Mouse (Mus musculus) layer of hippocampus, adult 18-20 months (tissue): ENCODE data around the gene Rasd1. TPM values are rescaled to one million over a fixed set of nuclear protein-coding genes. Genes with fewer than 3 reads are reported as not detected.

ENCODE experiments used
- DNase-seq, 2 experiments: peaks; one replicate each; pipeline ENCODE4 v3.0.0; 2022; ENCODE audit warnings: low spot score in 2 of 2
- long read RNA-seq: library from polyadenylated mRNA; stranded (forward); transcript quantifications from one replicate; pipeline ENCODE4 v2.0.0, GENCODE M21; 2021
- total RNA-seq, 2 experiments: library from RNA; stranded (reverse); gene quantifications; 2 replicates each; pipeline ENCODE4 v1.2.3; 2021

The Rasd1 gene
- total RNA-seq: 10 to 100 TPM; 58.8 to 74.2 TPM
- long read RNA-seq, transcript Rasd1-201 (2 exons, 1,611 nt): major isoform, 85 of 88 reads
- long read RNA-seq, partial matches to known transcripts: 0 of 88 reads
- long read RNA-seq, other reads (novel, unspliced or antisense): 3 of 88 reads

DNA sequence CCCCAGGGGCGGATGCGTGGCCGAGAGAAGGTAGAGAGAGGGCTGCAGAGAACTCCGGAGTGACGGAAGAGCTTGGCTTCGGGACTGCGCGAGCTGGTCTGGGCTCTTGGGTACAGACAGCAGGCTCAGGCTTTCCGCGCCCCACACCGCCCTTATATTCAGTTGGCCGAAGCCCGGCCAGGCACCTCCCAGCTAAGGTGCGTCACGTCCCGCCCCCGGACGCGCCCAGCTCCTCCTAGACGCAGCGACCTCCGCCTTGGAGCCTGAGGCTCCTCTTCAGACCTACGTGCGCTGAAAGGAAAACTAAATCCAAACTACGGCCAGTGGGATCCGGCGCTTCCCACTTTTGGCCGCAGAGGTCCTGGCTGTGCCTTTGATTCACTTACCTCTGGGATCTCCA, at the start of gene Rasd1:
TSS of gene Rasd1 (minus strand) at position 127 of the 400 bp plus-strand sequence.
- peak; percentile 40 to 70 for DNase-seq

DNA sequence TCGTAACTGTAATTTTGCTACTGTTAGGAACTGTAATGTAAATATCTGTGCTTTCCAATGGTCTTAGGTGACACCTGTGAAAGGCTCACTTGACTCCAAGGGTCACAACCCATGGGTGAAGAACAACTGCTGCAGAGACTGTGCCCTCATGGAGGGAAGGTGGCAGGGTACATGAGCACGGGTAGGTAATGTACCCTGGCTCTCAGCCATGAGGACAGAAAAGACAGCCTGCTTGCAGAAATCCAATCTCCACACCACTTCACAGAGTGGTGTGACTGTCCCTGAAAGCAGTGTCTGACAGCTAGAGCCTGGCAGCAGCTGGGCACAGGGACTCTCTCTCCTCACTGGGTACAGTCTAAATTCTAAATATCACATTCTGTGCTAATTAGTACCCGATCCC, 46.8 kb upstream of the Rasd1 start:
- no peak for DNase-seq

DNA sequence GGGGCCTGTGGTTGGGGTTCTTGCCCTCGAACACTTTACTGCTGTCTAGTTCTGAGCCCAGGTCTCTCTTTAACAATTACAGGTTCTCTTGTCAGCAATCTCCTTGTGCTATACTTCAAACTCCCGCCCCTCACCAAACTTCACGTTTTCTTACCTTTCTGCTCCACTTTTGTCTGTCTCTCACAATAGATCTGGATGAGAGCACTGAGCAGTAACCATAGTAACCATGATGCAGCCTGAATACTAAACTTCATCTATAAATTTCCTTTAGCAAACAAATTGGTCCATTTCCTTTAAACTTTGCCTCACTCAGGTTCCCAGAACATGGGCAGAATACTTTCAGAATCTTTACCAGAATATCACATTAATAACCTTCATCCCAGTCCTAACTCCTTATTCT, 44.7 kb upstream of the Rasd1 start:
- DNase-seq: no peak

DNA sequence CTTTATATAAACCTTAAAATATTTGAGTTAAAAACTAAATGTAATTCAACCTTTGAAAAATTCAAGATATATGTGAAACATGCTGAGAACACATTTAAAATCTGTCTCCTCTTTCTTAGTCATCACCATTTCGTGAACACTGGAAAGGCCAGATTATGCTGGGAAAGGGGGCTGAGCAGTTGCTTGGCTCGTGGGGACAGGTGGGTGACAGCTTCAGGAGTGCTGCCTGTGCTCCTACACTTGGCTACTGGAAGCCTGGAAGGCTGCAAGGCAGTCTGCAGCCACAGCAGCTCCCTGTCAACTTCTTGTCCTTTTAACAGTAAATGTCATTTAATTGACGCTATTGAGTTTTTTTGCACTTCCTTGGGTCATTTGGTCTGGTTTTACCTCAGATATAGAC, 41.1 kb upstream of the Rasd1 start:
- no peak for DNase-seq

DNA sequence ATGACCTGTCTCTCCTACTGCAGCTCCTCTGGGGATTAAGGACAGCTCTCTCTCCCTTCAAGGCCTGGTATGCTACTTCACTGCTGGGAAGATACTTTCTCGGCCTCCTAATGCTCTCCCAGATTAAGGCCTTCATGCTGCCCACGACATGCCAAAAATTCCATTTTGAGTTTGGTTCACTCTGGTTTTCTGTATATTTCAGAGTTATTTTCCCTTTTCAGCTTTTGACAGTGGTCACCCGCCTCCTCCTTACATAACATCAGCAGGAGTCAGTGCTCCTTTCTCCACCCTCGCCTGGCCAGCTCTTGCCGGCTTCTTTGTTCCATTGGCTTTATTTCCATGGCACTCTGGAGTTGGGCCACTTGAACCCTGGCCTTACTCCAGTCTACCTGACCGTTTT, 40.0 kb upstream of the Rasd1 start:
- DNase-seq: no peak

DNA sequence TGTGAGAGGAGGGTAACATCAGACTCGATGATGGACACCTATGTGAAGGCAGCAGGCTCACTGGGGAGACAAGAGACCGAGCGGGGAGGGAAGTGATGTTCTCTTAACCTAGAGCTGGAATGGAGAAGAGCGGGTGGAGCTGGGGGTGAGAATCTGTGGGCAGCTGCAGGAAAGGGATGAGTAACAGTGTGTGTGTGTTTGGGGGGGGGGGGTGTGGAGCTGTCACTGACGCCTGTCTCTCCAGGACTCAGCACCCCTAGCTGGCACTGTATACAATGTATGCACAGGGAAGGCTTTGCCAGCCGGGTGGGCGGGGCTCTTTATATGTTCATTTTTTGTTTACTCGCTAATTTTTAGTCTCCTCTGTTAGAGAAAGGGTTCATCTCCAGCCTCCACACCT, 39.1 kb upstream of the Rasd1 start:
- peak in 1 of 2 experiments; percentile 18 for DNase-seq

DNA sequence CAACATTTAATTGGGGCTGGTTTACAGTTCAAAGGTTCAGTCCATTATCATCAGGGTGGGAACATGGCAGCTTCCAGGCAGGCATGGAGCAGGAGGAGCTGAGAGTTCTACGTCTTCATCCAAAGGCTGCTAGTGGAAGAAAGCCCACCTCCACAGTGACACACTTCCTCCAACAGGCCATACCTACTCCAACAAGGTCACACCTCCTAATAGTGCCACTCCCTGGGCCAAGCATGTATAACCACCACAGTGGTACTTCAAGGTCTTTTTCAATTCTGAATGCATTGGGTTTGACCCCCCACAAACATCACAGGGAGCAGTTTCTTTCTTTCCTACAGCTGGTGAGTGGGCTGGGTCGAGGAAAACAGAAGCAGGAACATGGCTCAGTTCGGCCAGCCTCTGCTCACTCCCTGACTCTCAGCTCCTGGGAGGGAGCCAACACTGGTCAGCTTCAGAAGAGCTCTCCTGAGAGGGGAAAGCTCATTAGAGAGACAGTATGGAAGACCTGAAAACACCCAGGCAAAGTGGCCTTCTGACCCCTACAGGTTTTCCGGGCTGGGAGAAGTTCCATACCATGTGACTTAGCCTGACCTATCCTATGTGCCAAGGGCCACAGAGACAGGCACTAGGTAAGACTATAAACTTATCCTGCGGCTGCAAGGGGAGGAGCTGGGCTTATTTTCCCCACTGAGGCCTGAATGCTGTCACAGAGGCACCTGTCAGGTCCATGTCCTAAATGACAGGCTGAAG, 36.7 kb upstream of the Rasd1 start:
- DNase-seq: no peak

DNA sequence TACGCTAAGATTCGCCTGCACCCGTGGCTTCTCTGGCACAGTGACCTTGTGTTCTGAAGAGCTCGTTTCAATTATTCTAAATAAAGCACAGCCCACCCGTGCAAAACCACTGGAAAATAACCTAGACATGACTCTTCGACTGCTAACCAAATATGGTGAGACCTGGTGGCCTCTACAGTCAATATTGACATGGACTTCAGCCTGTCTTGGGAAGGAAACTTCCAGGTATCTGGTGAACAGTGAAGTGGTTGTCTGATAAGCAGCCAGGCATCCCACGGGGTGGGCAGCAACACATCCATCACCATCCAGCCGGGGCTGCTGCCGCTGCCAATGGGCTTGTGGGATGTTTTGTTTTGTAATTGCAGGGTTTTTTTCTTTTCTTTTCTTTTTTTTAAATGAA, 29.6 kb upstream of the Rasd1 start:
- no peak for DNase-seq

DNA sequence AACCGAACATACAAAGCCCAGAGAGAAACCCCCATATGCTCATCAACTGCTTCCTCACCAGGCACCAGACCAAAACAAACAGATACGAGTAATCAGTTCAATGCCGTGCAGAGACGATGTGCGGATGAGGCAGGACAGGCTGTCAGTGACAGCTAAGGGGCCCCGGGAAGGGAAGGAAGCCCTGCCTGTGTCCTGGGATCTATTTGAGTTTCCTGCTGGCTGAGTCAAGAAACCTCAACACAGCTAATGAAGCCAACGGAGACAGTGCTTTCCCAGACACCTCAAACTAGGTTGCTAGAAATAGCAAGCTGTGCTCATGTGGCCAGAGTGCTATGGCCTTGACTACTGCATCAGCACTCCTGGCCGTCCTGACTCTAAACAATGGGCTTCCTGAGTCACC, 26.6 kb upstream of the Rasd1 start:
- DNase-seq: no peak

DNA sequence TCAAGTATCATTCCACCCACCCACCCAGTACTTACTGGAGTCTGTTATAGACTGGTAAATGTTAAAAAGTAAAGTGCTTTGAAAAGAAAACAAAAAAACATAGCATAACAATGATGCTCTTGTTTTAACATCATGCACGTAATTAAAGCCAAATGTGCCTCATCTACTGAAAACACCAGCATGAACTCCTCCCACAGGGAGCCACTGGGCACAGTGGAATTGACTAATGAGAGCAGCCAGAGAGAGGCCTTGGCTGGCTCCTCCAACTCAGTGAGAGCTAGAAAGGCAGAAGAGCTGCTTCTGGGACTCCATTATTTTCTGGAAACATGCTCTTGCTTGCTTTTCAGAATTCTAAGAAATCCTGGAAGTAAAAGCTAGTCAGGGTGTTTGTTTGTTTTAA, 24.7 kb upstream of the Rasd1 start:
- DNase-seq: no peak

DNA sequence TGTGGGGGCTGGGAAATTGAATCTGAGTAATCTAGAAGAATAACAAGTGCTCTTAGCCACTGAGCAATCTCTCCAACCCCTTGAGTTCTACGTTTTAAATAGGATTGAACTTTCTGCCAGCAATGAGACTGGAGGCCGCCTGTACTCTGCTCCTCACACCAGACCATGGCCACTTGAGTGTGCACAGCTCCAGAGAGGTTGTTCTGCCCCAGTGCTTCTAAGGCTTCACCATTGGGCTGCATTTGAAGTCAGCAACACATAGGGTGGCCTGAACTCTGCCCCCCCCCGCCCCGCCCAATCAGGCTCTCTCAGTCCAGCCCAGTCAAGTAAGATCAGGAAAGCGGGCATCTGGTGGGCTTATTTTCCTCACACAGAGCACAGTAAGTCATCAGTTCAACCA, 13.1 kb upstream of the Rasd1 start:
- DNase-seq: no peak

DNA sequence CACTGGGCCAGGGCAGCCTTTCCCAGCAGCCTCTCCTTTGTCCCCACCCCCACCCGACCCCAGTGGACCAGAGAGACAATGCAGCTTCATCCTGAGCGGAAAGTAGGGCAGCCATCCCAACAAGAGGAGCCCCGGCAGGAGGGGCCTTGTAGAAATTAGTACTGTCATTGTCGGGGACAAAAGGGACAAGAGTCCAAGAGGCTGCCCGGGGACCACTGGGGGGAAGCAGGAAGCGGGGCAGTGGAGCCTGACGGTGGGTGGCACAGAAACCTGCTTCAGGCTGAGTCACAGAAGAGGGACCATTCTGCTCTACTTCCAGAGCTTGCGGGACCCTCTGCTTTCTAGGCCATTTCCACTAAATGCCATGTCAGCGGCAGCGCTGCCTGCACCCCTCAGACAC, 10.5 kb upstream of the Rasd1 start:
- no peak for DNase-seq

DNA sequence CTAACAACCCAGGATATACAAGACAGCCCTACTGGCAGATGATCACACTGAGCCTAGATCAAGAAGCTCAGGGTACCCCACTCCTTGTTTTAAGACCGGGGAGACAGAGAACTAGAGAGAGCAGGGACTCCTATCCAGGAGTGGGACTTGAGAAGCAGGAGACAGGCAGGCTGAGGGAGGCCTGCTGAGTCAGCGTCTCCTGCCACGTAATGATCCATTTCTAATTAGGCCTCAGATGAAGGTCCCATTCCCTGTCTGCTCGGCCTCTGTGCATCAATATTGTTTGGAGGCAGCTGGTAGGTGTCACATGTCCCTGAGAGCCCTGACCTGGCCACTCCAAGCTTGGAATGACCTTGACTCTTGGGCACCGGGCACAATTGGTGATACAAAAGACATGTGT, 8.6 kb upstream of the Rasd1 start:
- no peak for DNase-seq

DNA sequence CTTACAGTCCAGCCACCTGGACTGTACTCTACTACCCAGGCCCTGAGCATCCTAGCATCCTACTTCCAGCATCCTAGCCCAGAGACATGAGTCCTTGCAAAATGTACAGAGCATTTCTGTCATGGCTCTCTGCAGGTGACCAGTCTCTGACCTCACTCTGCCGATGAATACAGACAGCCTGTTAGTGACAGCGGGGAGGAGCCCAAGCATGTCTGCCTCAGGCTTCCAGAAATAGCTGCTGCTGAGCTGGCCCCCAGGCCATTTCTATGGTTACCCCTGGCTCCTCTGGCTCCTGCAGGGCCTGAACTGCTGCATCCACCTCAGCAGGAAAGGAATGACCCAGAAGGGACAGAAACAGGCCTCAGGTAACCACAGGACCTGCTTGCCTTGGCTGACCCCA, 6.9 kb upstream of the Rasd1 start:
- no peak for DNase-seq

DNA sequence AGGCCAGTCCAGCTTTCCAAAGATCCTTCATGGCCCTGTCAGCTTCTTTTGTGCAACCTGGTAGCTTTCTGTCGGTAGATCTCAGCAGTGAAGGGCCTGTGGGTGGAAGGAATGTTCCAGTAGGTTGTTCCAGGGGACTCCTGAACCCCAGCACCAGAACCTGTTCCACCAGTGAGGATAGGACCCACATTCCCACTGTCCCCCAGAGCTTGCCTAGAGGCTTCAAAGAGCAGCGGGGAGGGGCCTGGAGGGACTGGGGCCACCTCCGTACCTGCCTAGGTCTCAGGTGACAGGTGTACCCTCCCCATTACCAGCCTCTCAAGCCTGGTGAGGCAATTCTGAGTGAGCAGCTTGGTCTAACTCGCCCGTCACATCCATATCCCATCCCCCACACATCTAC, 6.0 kb upstream of the Rasd1 start:
- no peak for DNase-seq

DNA sequence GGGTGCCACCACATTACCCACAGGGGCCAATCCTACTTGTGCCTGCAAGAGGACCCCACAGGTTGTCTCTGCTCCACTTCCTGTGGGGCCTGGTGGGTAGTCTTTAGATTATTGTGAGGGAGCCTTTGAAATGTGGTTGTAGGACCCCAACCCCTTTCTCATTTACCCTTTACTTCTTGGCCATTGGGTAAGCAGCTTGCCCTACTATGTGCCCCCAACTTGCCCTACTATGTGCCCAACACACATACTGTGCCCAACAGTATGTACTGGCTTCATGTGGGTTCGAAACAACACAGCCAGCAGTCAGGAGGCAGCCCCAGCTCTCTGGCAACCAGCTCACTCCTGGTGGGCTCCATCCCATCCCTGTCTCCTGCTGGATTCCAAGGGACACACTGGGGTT, 3.0 kb upstream of the Rasd1 start:
- DNase-seq: no peak

DNA sequence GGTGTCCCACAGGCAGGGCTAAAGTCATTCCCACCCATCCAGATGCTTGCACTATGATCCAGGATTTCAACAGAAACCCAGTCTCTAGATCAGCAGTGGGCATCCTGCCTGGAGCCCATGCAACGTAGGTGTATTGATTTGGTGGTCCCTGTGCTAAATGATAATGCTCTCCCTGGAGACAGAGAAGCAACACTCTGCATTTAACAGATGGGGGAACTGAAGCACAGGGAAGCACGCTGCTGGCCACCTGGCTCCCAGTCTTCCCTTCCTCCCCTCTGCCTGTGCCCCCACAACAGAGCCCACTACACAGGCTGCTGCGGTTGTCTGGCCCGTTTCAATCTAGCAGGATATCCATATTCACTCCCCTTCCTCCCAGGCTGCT, 1.3 kb upstream of the Rasd1 start:
- DNase-seq: peak; percentile 62 to 73

DNA sequence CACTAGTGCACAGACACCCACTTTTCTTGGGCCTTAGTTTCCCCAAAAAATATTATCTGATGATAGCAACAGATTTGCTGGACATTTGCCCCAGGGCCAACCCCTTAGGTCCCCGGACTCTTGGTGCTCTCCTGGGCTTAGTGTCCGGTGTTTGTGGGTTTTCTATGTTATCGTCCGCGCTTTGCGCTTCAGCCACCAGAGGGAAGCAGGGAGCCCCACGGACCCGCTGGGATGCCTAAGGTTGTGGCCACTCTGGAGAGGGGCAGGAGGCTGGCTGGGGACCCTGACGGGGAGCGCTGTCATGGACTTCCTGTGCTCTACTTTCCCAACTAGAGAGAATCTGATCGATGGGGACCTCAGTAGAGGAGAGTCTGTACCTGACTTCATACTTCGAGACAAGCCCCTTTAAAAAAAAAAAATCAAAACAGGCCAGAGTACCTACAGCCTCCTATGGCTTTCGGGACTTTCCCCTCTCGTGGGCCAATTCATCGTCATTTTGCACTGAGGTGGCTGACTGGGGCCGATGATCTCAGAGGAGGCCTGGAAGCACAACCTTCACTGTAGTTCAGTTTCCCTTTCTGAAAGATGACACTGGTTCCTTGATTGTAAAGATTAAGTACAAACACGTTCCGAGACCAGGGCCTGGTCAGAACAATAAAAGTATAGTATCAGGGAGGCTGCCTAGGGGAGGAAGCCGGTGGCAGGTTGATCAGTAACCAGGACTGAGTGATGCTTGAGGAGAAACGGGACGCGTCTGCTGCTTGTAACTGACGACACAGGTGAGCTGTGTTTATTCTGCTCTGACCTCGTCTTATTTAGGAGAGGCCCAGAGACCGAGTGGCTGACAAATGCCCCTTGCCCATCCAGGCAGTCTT, 720 bp upstream of the Rasd1 start:
- DNase-seq: peak; percentile 58 to 85

DNA sequence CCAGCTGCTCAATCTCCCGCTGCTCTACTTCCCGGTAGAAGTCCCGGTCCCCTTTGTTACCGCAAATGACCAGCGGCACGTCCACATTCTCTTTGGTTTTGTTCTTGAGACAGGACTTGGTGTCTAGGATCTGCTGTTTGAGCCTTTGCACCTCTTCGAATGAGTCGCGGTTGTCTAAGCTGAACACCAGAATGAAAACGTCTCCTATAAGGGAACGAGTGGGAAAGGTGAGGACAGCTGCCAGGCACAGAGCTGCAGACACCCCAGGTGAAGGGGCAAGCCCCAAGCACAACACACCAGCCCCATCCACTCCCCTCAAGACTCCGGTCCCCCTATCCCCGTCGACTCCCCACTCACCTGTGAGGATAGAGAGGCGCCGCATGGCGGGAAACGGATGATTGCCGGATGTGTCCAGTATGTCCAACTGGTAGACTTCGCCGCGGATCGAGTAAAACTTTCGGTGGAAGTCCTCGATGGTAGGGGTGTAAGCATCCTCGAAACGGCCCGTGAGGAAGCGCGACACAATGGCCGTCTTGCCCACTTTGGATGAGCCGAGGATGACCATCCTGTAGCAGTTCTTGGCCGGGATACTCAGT, 483 bp downstream of the Rasd1 start:
- peak in 1 of 2 experiments; percentile 25 for DNase-seq

DNA sequence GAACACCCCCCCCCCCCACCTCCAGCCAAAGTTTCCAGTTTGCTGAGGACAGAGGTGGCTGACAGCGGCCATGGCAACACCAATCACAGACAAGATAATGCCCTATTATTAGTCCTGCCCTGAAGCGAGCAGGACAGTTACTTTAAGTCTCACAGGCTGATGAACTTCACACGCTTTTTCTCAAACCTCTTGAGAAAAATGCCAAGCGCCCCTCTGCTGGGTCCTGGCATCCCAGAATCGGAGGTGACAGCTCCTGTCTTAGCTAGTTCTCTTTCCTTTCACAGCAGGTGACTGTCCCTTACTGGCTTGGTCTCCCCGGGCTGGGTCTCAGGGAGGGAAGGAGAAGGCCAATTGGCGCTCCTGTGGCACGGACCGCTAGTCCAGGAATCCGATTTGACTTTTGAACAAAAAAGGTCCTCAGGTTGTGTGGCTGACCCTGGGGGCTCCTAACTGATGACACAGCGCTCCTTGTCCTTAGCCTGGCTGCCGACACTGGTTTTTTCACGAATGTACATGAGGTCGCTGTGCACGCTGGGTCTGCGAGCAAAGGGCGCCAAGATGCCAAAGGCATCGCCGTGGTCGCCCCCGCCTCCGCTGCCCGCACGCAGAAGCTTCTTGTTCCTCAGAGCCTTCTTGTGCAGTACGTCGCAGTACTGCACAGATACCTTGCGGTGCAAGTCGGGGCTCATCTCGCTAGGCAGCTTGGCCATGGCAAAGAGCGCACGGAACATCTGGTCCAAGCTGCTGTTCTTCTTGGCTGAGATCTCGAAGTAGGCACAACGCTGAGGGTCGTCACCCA, 1.2 kb downstream of the Rasd1 start:
- peak in 1 of 2 experiments; percentile 18 for DNase-seq

DNA sequence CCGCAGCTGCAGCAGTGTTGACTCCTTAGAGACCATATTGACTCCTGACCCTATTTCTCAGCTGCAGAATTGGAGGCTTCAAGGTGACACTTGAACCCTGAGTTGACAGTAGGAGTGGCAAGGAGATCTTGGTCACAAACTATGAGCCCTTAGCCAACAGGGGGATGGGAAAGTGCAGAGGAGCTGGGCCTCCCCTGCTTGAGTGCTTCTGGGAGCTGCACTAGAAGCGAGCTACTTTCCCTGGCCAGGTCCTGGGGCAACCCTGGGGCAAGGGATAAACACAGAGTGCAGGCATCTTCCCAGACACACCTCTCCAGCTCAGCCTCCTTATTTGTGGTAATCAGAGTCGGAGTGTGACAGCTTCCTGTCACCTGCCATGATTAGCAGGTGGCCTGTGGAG, 2.2 kb downstream of the Rasd1 start:
- DNase-seq: no peak
